Mouse (Mus musculus) frontal cortex, postnatal 14 days (tissue): ENCODE data around the gene Vmn2r103.

Experiments
- DNase-seq, 2 experiments: peaks; one replicate each; pipeline ENCODE4 v3.0.0; 2022; ENCODE audit warnings: low spot score in 2 of 2

Gene Vmn2r103

DNA sequence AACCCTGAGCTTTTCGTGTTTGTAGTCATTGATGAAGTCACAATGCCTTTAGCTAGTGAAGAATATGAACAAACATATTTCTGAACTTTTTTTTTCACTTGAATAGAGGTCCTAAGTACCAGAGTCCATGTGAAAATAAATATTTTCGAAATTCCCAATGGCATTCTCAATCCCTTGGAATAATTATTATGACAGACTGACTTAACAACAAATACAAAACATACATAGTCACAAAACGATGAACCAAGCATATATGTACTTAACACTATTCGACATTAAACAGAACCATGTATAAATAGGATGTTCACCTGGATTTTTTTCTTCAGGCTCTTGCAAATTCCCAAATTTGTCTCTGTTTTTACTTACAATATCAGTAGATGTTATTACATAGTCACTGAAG lies at the start of gene Vmn2r103:
TSS of gene Vmn2r103 (plus strand) at position 301 of the 400 bp plus-strand sequence.
- DNase-seq, result no peak

DNA sequence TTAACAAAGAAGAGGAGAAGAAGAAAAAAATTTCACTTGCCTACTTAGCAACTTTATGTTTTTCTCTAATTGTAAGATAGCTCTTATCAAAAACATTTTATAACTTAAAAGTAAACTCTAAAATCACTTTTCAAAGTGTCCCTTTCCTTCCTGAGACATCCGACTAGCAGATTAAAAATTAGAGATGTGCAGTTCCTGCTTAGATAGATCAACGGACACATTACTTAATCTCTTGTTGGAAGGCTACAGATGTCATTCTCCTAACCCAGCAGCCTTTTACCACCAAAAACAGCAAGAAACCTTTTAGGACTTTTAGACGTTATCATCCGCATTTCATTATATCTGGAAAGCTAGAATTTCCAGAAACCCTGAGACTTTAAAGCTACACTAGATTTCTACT lies 5.8 kb downstream of the Vmn2r103 start:
- no peak for DNase-seq

DNA sequence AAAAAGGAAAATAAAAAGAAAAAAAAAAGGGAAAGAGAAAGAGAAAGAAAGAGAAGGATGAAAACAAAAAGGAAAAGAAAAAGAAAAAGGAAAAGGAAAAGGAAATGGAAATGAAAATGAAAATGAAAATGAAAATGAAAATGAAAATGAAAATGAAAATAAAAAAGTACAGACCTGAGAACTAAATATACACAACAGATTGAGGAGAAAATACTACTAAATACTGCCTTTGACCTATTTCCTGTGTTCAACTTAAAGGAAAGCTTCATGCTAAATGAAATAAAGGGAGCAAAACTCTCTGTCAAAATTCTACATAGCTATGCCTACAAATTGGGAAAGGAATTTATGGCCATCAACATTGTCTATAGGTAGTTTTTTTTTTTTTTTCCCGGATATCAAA lies 16.1 kb downstream of the Vmn2r103 start:
- no peak for DNase-seq
